Mouse (Mus musculus): ENCODE results near the gene Rspo1.
"Not testable (repeated sequence)": the region's sequence is repeated elsewhere in the genome, so short reads cannot be mapped to it uniquely, and the experiment has no call there.

Rspo1 gene

DNA sequence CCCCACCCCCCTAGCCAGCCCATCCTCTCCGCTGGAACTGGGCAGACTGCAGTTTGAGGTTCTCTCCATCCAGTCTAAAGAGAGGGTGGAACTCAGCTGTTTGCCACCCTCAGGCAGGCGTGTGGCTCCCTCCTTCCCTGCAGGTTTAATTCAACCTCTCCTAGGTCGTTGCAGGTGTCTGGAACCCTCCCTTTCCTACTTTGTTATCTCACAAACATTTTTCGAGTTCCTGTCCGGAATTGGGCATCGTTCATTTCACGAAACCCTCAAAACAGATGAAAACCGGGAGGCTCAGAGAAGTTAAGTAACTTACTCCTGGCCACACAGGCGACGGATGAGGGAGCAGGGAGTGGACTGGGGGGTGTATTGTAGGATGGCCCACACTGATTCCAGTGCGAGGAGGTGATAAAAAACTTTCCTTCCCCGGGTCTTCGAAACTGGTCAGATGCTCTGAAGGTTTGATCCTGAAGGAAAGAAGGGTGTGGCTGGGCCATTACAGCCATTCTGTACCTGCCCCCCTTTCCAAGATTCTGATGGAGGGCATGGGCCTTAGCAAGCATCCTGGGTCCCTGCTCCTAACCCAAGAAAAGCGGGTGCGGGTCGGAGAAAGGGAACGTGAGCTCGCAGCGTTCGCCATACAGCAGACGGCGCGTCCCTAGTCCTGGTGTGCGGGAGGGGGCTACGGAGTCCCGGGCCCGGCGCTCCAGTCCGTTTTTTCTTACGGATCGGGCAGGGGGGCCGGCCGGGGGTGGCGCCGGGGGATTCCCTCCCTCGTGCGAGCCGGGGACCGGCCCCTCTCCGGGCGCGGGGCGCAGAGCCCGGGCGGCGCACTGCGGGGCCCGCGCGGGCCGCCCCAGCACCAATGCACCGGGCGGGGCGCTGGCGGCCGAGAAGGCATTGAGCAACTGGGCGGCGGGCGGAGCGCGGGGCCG, at the start of gene Rspo1:
Gene Rspo1 (plus strand): TSS at position 760 of the 932 bp plus-strand sequence.
- peak; percentile 44 for DNase-seq (ENCODE audit: low read depth, low spot score)

- peak; percentile 99 for DNase-seq (ENCODE audit: low read depth, low spot score)
Measured at GRCm38 (mm10) chr4:124936613-124937471, 49.4 kb upstream of the Rspo1 start, which contains the start of gene 9930104L06Rik. Gene 9930104L06Rik (plus strand): TSS chr4:124937048.

DNA sequence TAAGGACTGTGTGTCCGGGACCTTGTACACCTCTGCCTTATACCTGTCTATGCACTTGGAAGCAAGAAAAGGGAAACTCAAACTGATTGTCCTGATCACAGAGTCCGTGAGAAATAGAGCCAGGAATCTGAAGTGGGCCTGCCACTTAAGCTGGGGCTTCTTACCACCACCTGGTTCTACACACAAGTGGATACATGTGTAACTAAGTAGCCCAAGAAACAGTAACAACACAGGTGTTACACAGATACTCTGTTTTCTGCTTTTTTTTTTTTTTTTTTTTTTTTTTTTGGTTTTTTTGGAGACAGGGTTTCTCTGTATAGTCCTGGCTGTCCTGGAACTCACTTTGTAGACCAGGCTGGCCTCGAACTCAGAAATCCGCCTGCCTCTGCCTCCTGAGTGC, 47.0 kb upstream of the Rspo1 start, which contains the start of gene Cdca8:
Gene Cdca8 (minus strand): TSS at position 101 of the 400 bp plus-strand sequence.
- not testable (repeated sequence) for DNase-seq (ENCODE audit: low read depth, low spot score)

GRCm38 (mm10) chr4:124943022-124943421, 43.2 kb upstream of the Rspo1 start:
- peak; percentile 72 for DNase-seq (ENCODE audit: low read depth, low spot score)

- no peak for DNase-seq (ENCODE audit: low read depth, low spot score)
Measured at GRCm38 (mm10) chr4:124943781-124944180, 42.4 kb upstream of the Rspo1 start.

DNA sequence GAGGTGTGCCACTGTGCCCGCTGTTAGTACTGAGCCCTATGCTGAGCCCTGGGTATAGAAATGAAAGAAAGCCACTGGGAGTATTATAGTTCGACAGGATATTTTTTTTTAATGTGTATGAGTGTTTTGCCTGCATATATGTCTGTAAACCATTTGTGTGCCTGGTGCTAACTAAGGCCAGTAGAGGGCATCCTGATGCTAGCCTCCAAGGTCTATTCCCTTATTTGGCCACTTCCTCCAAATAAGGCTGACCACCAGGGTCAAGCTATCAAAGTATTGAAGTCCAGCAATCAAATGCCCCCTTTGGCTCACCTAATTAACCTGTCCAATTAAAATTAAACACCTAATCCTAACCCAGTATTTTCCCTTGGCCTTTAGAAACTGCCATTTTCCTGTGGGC, 41.3 kb upstream of the Rspo1 start:
- DNase-seq (ENCODE audit: low read depth, low spot score): no peak

- DNase-seq (ENCODE audit: low read depth, low spot score): no peak
Measured at GRCm38 (mm10) chr4:124949488-124949887, 36.7 kb upstream of the Rspo1 start.

- DNase-seq (ENCODE audit: low read depth, low spot score): no peak
Measured at GRCm38 (mm10) chr4:124950181-124951035, 35.8 kb upstream of the Rspo1 start.

DNA sequence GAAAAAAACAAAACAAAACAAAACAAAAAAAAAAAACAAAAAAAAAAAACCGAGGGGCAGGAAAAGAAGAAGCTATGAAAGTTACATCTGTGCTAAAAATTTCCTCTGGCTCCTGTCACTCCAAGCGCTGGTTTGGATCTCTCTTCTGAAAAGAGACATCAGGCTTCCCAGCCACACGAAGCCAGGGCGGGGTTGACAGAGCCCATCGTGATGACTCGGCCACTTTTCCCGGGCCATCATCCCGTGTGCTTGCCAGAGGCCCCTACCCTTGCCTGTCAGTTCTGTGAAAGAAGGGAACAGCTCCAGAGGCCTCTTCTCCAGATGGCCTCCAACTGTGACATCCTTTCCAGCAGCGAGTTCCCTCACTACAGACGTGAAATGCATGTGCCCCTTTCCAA, 35.2 kb upstream of the Rspo1 start:
- no peak for DNase-seq (ENCODE audit: low read depth, low spot score)

DNA sequence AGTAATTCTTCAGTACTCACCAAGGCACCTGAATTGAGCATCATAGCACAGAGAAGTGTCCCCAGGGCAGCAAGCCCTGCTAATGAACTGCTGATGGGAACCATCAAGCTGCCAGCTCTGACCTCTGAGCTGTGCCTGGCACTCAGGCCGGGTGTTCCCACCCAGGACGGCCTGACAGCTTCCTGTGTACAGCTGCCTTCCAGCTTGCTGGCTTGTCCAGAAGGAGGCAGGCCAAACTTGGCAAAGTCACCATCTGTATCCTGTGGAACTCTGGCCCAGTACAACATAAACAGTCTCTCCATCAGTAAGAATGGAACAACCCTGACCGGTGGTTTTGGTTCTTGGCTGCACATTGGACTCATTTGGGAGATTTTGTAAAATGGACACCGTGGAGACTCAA, 32.7 kb upstream of the Rspo1 start:
- no peak for DNase-seq (ENCODE audit: low read depth, low spot score)

GRCm38 (mm10) chr4:124957284-124957683, 28.9 kb upstream of the Rspo1 start:
- DNase-seq (ENCODE audit: low read depth, low spot score): no peak

DNA sequence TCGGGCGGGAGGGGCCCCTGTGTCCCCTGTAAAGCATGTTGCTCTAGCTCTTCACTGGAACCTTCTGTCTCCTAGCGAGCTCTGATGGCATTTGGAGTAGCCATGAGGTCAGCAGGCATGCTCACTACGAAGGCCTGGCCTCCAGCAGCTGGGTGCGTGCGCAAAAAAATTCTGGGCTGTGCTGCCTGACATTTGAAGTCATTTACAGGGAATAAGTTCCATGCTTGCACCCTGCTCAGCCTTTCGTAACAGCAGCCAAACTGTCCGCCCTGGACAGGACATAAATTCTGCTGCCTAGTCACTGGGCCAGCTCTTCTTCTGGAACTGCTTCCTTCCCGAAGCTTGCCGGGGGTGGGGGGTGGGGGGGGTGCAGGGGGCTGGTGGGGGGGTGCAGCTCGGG, 27.2 kb upstream of the Rspo1 start:
- no peak for DNase-seq (ENCODE audit: low read depth, low spot score)

DNA sequence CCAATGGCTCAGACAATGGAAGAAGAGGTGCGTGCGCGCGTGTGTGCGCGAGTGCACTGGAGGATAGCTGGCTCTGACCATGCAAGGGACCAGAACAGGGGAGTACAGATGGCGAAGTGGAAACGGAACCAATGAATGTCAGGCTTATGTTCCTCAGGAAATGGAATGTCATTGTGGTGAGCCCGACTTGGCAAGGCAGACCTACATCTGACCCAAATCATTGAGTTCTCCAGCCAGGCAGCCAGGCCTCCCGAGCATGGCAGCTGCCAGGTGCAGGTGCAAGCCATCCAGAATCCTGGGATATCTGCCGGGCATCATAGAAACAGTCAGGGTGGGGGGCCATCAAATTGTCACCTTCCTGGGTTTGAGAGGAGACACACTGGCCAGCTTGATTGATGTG, 25.3 kb upstream of the Rspo1 start:
- no peak for DNase-seq (ENCODE audit: low read depth, low spot score)

- no peak for DNase-seq (ENCODE audit: low read depth, low spot score)
Measured at GRCm38 (mm10) chr4:124962576-124962975, 23.7 kb upstream of the Rspo1 start.

DNA sequence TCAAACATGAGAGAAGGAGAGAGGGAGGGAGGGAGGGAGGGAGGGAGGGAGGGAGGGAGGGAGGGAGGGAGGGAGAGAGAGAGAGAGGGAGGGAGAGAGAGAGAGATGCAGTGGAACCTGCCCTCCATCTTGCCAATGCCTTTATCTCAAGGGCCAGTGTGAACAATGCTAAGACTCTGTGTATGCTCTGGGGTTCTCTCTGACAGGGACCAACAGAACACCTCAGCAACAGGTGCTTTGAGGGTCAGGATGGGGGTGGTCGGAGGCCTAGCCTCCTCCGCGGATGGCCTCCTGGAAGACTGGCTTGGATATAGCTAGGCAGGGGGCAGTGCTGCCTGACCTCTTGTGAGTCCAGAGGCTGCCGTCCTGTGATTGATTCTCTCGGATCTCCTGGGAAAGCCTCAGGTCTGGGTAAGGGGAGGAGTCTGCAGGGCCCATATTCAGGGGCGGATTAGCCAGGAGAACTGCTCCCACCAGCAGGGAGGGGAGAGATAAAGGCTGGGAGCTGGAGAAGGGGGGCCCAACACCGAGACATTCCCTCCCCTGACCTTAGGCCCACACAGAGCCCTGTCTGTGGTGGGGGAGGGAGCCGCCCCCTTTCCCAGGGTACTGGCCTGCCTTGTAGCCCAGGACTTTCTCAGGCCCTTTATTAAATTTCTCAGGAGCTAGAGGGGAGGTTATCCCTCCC, 21.2 kb upstream of the Rspo1 start:
- DNase-seq (ENCODE audit: low read depth, low spot score): no peak

DNA sequence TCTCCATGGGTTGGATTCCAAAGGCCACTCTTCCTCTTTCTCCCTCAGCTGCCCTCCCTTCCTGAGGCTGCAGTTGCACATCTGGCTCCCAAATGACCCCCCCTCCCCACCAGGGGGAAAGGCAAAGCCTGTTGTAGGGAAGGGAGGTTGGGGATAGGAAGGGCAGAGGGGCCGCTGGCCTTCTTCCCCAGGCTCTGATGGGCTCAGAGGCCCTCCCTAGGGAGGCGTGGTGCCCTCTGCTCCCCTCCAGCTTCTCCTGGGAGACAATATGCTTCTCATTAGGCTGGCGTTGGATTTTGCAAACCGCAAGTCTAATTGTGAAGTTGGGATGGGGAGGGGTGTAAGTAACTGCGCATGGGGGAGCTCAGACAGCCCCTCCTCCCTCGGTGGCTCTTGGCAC, 17.5 kb upstream of the Rspo1 start:
- DNase-seq (ENCODE audit: low read depth, low spot score): no peak

GRCm38 (mm10) chr4:124969219-124969848, 16.9 kb upstream of the Rspo1 start:
- no peak for DNase-seq (ENCODE audit: low read depth, low spot score)

GRCm38 (mm10) chr4:124970194-124970593, 16.0 kb upstream of the Rspo1 start:
- DNase-seq (ENCODE audit: low read depth, low spot score): no peak

GRCm38 (mm10) chr4:124970677-124971076, 15.6 kb upstream of the Rspo1 start:
- DNase-seq (ENCODE audit: low read depth, low spot score): no peak

- DNase-seq (ENCODE audit: low read depth, low spot score): no peak
Measured at GRCm38 (mm10) chr4:124971094-124971493, 15.1 kb upstream of the Rspo1 start.

Data from ES-CJ7 (cell line).